Mouse (Mus musculus) myocyte (in vitro differentiated cells): ENCODE results near the gene 1700057G04Rik. TPM values are rescaled to one million over a fixed set of nuclear protein-coding genes. Genes with fewer than 3 reads are reported as not detected.
A peak's percentile ranks its signal among the peaks of the same experiment; 100 is the strongest.

Experiments used
- H3K27me3 ChIP-seq: one replicate; pipeline ENCODE4 v1.6.1; 2011; ENCODE audit not compliant: control insufficient read depth, insufficient read depth, insufficient read length
- H3K36me3 ChIP-seq: one replicate; pipeline ENCODE4 v1.6.1; 2011; ENCODE audit not compliant: control insufficient read depth, insufficient read depth
- H3K4me2 ChIP-seq: one replicate; pipeline ENCODE4 v1.6.1; 2011; ENCODE audit warnings: low read depth, control low read depth
- H3K4me3 ChIP-seq: one replicate; pipeline ENCODE4 v1.5.1; 2011; ENCODE audit warnings: mild to moderate bottlenecking, control low read depth, moderate library complexity
- H3K79me2 ChIP-seq: one replicate; pipeline ENCODE4 v1.6.1; 2011; ENCODE audit not compliant: control insufficient read depth, insufficient read depth
- H3ac ChIP-seq: one replicate; pipeline ENCODE4 v1.6.1; 2011; ENCODE audit not compliant: control insufficient read depth, insufficient read length
- CEBPB ChIP-seq: IDR thresholded peaks from 2 replicates; pipeline ENCODE4 v1.6.1; 2011; ENCODE audit warnings: mild to moderate bottlenecking, moderate library complexity; ENCODE audit not compliant: poor library complexity, insufficient read depth, severe bottlenecking
- E2F4 ChIP-seq: IDR thresholded peaks from one replicate; pipeline ENCODE4 v1.6.1; 2011; ENCODE audit warnings: mild to moderate bottlenecking, control low read depth, moderate library complexity; ENCODE audit not compliant: insufficient read depth
- MAX ChIP-seq: IDR thresholded peaks from one replicate; pipeline ENCODE4 v1.6.1; 2011; ENCODE audit warnings: low read depth, mild to moderate bottlenecking, control low read depth
- MYOD1 ChIP-seq, 3 experiments: IDR thresholded peaks; one replicate each; pipeline ENCODE4 v1.6.1; 2011; ENCODE audit warnings: control low read depth in 2 of 3, low read depth in 2 of 3, mild to moderate bottlenecking in 2 of 3, moderate library complexity in 1 of 3; ENCODE audit not compliant: insufficient read length in 2 of 3, control insufficient read depth in 1 of 3
- MYOG ChIP-seq, 3 experiments: IDR thresholded peaks; one replicate each; pipeline ENCODE4 v1.6.1; 2011; ENCODE audit warnings: control low read depth in 2 of 3, low read depth in 2 of 3, mild to moderate bottlenecking in 2 of 3; ENCODE audit not compliant: insufficient read length in 2 of 3, control insufficient read depth in 1 of 3, insufficient read depth in 1 of 3
- POLR2A ChIP-seq: IDR thresholded peaks from one replicate; pipeline ENCODE4 v1.6.1; 2011; ENCODE audit warnings: low read depth, mild to moderate bottlenecking, control low read depth, moderate library complexity; ENCODE audit not compliant: insufficient read length
- POLR2AphosphoS2 ChIP-seq: IDR thresholded peaks from one replicate; pipeline ENCODE4 v1.6.1; 2011; ENCODE audit warnings: low read depth, control low read depth; ENCODE audit not compliant: insufficient read length
- REST ChIP-seq: IDR thresholded peaks from one replicate; pipeline ENCODE4 v1.6.1; 2011; ENCODE audit warnings: mild to moderate bottlenecking, control low read depth, moderate library complexity; ENCODE audit not compliant: insufficient read depth, insufficient read length
- SRF ChIP-seq: IDR thresholded peaks from one replicate; pipeline ENCODE4 v1.6.1; 2011; ENCODE audit warnings: low read depth; ENCODE audit not compliant: control insufficient read depth, insufficient read length
- TCF12 ChIP-seq: IDR thresholded peaks from one replicate; pipeline ENCODE4 v1.6.1; 2011; ENCODE audit warnings: mild to moderate bottlenecking, control low read depth; ENCODE audit not compliant: poor library complexity, insufficient read depth, severe bottlenecking
- TCF3 ChIP-seq: IDR thresholded peaks from one replicate; pipeline ENCODE4 v1.6.1; 2011; ENCODE audit warnings: low read depth, control low read depth; ENCODE audit not compliant: insufficient read length
- USF1 ChIP-seq: IDR thresholded peaks from one replicate; pipeline ENCODE4 v1.6.1; 2011; ENCODE audit warnings: low read depth, mild to moderate bottlenecking, control low read depth, moderate library complexity
- polyA plus RNA-seq: library from polyadenylated mRNA; unstranded; fragments of >200 nt; fragmentation: generic; extraction: Trizol; gene quantifications from one replicate; pipeline ENCODE4 v1.2.1, GENCODE M21; 2012; ENCODE audit warnings: missing spikeins

Gene 1700057G04Rik
- polyA plus RNA-seq, 1 experiment = 0.12 TPM

DNA sequence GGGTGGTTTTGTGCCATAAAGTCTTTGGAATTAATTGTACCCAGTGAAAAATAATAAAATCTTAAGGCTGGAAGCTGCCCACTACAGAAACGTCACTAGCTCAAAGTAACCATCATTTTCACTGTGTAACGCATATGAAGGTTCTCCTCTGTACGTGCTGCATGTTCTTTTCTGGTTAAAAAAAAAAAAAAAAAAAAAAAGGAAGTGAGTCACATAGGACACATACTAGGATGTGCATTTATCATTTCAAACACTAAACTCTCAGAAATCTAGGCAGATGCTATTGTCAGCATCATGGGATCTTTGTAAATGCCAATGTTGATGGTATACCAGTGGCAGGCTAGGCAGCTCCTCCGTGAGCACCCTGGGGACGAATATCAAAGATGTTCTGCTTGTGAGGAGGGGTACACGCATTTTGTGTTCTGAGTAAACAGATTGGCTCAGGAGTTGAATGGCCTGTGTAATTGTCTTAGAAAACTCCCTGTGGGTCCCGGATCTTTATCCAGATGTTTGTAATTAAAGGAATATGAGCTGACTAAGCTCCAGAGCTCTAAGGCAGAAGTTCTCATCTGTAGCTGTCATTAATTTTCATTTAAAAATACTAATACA lies 26.5 kb upstream of the 1700057G04Rik start:
- Histone ChIP-seq H3K36me3 (no peaks in the 10 kb centered on the region), H3K4me3 (no peak overlapping the region), H3ac (no peak overlapping the region), H3K4me2 (peak overlapping the region; percentile 48), H3K79me2 (peaks cover 5% of the 10 kb centered on the region), H3K27me3 (no peaks in the 10 kb centered on the region)
- no peak for TF ChIP-seq REST
- TF ChIP-seq USF1 = no peak
- TF ChIP-seq POLR2AphosphoS2 = no peak
- no peak for TF ChIP-seq MAX
- no peak for TF ChIP-seq E2F4
- TF ChIP-seq MYOD1 (IDR thresholded peaks at IDR 0.05; ENCODE audit: control insufficient read depth in 1 of 3, insufficient read length in 2 of 3, low read depth in 2 of 3) = no peak
- no peak for TF ChIP-seq TCF12
- no peak for TF ChIP-seq POLR2A
- TF ChIP-seq TCF3 = no peak
- no peak for TF ChIP-seq MYOG (IDR thresholded peaks at IDR 0.05; ENCODE audit: control insufficient read depth in 1 of 3, insufficient read depth in 1 of 3, insufficient read length in 2 of 3, low read depth in 2 of 3)
- no peak for TF ChIP-seq CEBPB
- TF ChIP-seq SRF = no peak

DNA sequence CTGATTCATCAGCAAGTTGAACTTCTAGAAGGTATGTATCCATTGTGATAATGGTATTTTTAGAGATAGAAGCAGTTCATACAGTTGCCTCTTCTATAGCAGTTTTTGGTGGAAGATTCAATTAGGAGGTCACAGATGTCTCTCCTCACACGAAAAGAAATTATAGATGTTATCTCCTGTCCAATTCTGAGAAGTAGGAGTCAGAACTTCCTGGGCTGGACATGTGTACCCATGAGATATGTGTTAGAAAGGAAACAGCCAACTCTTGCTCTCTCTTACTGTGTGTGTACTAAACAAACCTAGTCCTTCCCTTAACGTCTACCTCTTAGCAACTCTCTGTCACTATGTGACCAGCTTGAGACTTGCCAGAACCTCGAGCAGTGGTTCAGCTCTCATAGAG lies 19.5 kb upstream of the 1700057G04Rik start:
- Histone ChIP-seq H3K4me2 (no peak overlapping the region), H3K79me2 (no peaks in the 10 kb centered on the region)
- TF ChIP-seq POLR2AphosphoS2 (no peak), REST (no peak), TCF3 (no peak), MAX (no peak), TCF12 (no peak), SRF (no peak), POLR2A (no peak), USF1 (no peak), MYOG (IDR thresholded peaks at IDR 0.05; ENCODE audit: control insufficient read depth in 1 of 3, insufficient read depth in 1 of 3, insufficient read length in 2 of 3, low read depth in 2 of 3) (no peak), MYOD1 (IDR thresholded peaks at IDR 0.05; ENCODE audit: control insufficient read depth in 1 of 3, insufficient read length in 2 of 3, low read depth in 2 of 3) (no peak), E2F4 (no peak), CEBPB (no peak)

DNA sequence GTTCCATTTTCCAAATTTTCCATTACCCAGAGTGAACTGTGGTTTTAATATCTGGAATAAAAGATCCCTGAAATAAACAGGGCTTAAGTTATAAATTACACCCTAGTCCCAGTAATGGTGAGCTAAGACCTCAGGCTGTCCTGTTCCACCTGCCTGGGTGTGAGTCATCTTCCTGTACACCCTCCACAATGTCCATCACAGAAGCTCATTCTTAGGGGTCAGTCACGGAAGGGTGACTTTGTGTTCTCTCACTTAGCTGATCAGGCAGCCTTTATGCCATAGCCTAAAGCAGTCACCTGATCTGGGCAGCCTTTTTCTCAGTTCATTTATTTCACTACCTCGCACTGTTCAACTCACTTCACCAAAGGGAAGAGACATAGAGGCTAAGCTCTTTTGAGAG lies 17.0 kb upstream of the 1700057G04Rik start:
- no peaks in the 10 kb centered on the region for H3K36me3 ChIP-seq
- no peaks in the 10 kb centered on the region for H3K79me2 ChIP-seq
- H3K4me2 ChIP-seq = no peak overlapping the region
- TF ChIP-seq SRF = no peak
- no peak for TF ChIP-seq TCF3
- TF ChIP-seq MAX = no peak
- TF ChIP-seq TCF12 = no peak
- TF ChIP-seq USF1 = no peak
- TF ChIP-seq CEBPB = no peak
- TF ChIP-seq MYOG (IDR thresholded peaks at IDR 0.05; ENCODE audit: control insufficient read depth in 1 of 3, insufficient read depth in 1 of 3, insufficient read length in 2 of 3, low read depth in 2 of 3) = no peak
- peak in 2 of 3 experiments; percentile 34 to 74 for TF ChIP-seq MYOD1 (IDR thresholded peaks at IDR 0.05; ENCODE audit: control insufficient read depth in 1 of 3, insufficient read length in 2 of 3, low read depth in 2 of 3)
- TF ChIP-seq POLR2AphosphoS2 = no peak
- H3K27me3 ChIP-seq = no peaks in the 10 kb centered on the region
- H3ac ChIP-seq = no peak overlapping the region
- H3K4me3 ChIP-seq = no peak overlapping the region

More for the DNA sequence above, 19.5 kb upstream of the 1700057G04Rik start:
- no peak overlapping the region for H3ac ChIP-seq
- H3K36me3 ChIP-seq = no peaks in the 10 kb centered on the region
- H3K4me3 ChIP-seq = no peak overlapping the region
- H3K27me3 ChIP-seq = no peaks in the 10 kb centered on the region

DNA sequence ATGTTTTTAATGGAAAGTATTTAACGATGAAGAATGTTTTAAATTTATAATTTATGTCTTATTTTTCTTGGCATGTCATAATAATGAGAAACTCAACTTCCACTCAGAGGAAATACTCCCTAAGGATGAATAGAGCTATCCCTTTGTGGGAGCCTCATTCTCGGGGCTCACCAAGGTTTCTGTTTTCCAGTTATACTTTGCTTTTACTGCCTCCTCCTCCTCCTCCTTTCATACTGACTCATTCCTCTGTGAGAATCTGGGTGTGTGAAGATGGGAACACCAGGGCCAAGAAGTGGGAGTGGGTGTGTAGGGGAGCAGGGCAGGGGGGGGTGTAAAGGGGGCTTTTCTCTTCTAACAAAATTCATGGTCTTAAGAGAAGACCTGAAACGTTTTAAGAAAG lies 16.3 kb upstream of the 1700057G04Rik start:
- no peak for TF ChIP-seq E2F4
- TF ChIP-seq SRF = no peak
- TF ChIP-seq MAX = no peak
- TF ChIP-seq USF1 = no peak
- no peak for TF ChIP-seq TCF12
- no peak for TF ChIP-seq TCF3
- TF ChIP-seq REST = no peak
- TF ChIP-seq POLR2A = no peak
- no peak for TF ChIP-seq CEBPB
- TF ChIP-seq POLR2AphosphoS2 = no peak
- no peak for TF ChIP-seq MYOG (IDR thresholded peaks at IDR 0.05; ENCODE audit: control insufficient read depth in 1 of 3, insufficient read depth in 1 of 3, insufficient read length in 2 of 3, low read depth in 2 of 3)
- TF ChIP-seq MYOD1 (IDR thresholded peaks at IDR 0.05; ENCODE audit: control insufficient read depth in 1 of 3, insufficient read length in 2 of 3, low read depth in 2 of 3) = no peak
- Histone ChIP-seq H3K4me3 (no peak overlapping the region), H3K36me3 (no peaks in the 10 kb centered on the region), H3K79me2 (no peaks in the 10 kb centered on the region), H3K4me2 (no peak overlapping the region), H3ac (no peak overlapping the region), H3K27me3 (no peaks in the 10 kb centered on the region)
